8 mouse cellular contexts compared by ENCODE assay signal in the genomic region with DNA sequence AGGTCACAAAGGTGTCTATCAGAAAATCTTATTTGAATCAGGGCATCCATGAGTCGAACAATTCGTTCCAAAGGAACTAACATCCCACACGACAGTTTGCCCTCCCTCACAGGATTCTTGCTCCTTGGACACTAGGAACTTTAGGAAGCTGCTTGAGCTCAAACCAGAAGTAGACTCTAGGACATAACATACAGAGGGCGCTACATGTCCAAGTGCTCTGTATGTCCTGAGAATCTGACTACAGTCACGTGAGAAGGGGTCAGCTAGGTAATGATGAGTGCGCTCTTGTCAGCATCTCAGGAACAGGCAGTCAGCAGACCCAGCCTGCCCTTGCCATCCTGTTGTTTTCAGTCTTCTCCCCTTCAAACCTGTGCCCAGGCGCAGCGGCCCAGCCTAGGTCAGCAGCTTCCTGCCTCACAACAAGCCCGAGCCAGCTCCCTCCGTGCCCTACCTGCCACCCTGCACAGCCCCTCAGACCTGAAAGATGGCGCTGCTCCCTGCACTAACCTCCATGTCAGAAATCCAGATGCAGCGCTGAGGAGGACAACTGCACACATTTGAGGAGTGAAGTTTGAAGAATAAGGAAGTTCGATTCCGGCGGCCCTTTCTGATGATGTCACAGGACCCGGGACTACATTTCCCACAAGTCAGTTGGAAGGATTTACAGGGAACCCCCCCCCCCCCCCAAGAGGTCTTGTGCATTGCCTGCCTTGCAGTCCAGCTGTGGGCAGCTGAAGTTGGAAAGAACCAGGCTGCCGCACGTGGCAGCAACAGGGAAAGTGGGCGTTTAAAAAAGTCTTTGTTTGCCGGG. TPM values are rescaled to one million over a fixed set of nuclear protein-coding genes. Genes with fewer than 3 reads are reported as not detected.
DNase-seq lines count a peak whose midpoint lies in the region; ATAC-seq and TF ChIP-seq lines count a peak whose summit lies in the region.

A gene (minus strand): TSS at position 642 of the 811 bp plus-strand sequence.

- WGBS in forebrain, embryonic 10.5 days: 5% methylated on average over 20 of the region's 20 CpGs
- WGBS in heart, embryonic 15.5 days: 3% methylated on average over 20 of the region's 20 CpGs
- WGBS in liver, embryonic 14.5 days (ENCODE audit: insufficient replicate concordance): 3% methylated on average over 20 of the region's 20 CpGs
- WGBS in neural tube, embryonic 11.5 days: 4% methylated on average over 20 of the region's 20 CpGs
- 3% methylated on average over 20 of the region's 20 CpGs for WGBS in stomach, postnatal 0 days

- peak within 1 kb of the TSS; percentile 86 for H3K27ac ChIP-seq in forebrain, embryonic 10.5 days
- H3K27ac ChIP-seq in heart, embryonic 15.5 days: peak within 1 kb of the TSS; percentile 82
- H3K27ac ChIP-seq in liver, embryonic 14.5 days: no peak within 1 kb of the TSS
- H3K27ac ChIP-seq in neural tube, embryonic 11.5 days (ENCODE audit: low read depth, low read length): no peak within 1 kb of the TSS
- peak within 1 kb of the TSS; percentile 86 for H3K27ac ChIP-seq in stomach, postnatal 0 days (replicated peaks)

- TF ChIP-seq CTCF in liver, embryonic 14.5 days (IDR thresholded peaks at IDR 0.05; ENCODE audit: low read depth): peak; percentile 50
- peak; percentile 74 for TF ChIP-seq CTCF in stomach, postnatal 0 days (IDR thresholded peaks at IDR 0.05; ENCODE audit: low read depth)

- no peak for TF ChIP-seq EP300 in liver, embryonic 14.5 days (IDR thresholded peaks at IDR 0.05; ENCODE audit: low read depth)
- TF ChIP-seq EP300 in stomach, postnatal 0 days (optimal IDR thresholded peaks at IDR 0.05): no peak

- peak within 1 kb of the TSS; percentile 72 for H3K4me2 ChIP-seq in heart, embryonic 15.5 days
- peak within 1 kb of the TSS; percentile 65 for H3K4me2 ChIP-seq in liver, embryonic 14.5 days (ENCODE audit: low read depth)
- H3K4me2 ChIP-seq in neural tube, embryonic 11.5 days (ENCODE audit: low read depth): peak within 1 kb of the TSS; percentile 46
- H3K4me2 ChIP-seq in stomach, postnatal 0 days (replicated peaks; ENCODE audit: low read depth): peak within 1 kb of the TSS; percentile 52

- H3K9ac ChIP-seq in heart, embryonic 15.5 days: peak within 1 kb of the TSS; percentile 80
- peak within 1 kb of the TSS; percentile 64 for H3K9ac ChIP-seq in liver, embryonic 14.5 days (replicated peaks)
- H3K9ac ChIP-seq in neural tube, embryonic 11.5 days (ENCODE audit: low read length): peak within 1 kb of the TSS; percentile 72
- H3K9ac ChIP-seq in stomach, postnatal 0 days (ENCODE audit: low read length): peak within 1 kb of the TSS; percentile 73

- 0 out of 2 replicates have a peak, but pooled peaks cover 2% of the 10 kb centered on the region for H3K36me3 ChIP-seq in forebrain, embryonic 10.5 days (replicated peaks)
- no peaks in the 10 kb centered on the region for H3K36me3 ChIP-seq in heart, embryonic 15.5 days
- H3K36me3 ChIP-seq in liver, embryonic 14.5 days (replicated peaks; ENCODE audit: control insufficient read depth, insufficient read depth, low read depth): no peaks in the 10 kb centered on the region
- H3K36me3 ChIP-seq in neural tube, embryonic 11.5 days (ENCODE audit: control insufficient read depth, insufficient read depth, low read length): no peaks in the 10 kb centered on the region
- H3K36me3 ChIP-seq in stomach, postnatal 0 days (ENCODE audit: control insufficient read depth, insufficient read depth, low read length): no peaks in the 10 kb centered on the region

- H3K27me3 ChIP-seq in forebrain, embryonic 10.5 days (ENCODE audit: poor library complexity, severe bottlenecking): no peaks in the 10 kb centered on the region
- no peaks in the 10 kb centered on the region for H3K27me3 ChIP-seq in heart, embryonic 15.5 days
- no peaks in the 10 kb centered on the region for H3K27me3 ChIP-seq in liver, embryonic 14.5 days (ENCODE audit: control insufficient read depth, insufficient read depth, low read length)
- H3K27me3 ChIP-seq in neural tube, embryonic 11.5 days (ENCODE audit: control insufficient read depth, insufficient read depth, low read length): no peaks in the 10 kb centered on the region
- H3K27me3 ChIP-seq in stomach, postnatal 0 days (ENCODE audit: control insufficient read depth, insufficient read depth, low read length): no peaks in the 10 kb centered on the region

- peak; percentile 93 for ATAC-seq in heart, embryonic 15.5 days (replicated peaks; ENCODE audit: insufficient number of reproducible peaks, insufficient read depth, low FRiP score, low read depth)
- ATAC-seq in liver, embryonic 14.5 days (ENCODE audit: insufficient read depth): peak; percentile 90
- ATAC-seq in neural tube, embryonic 11.5 days (ENCODE audit: insufficient read depth, low FRiP score, low TSS enrichment): peak; percentile 97
- peak; percentile 98 for ATAC-seq in stomach, postnatal 0 days (ENCODE audit: low FRiP score, low TSS enrichment)

- peaks cover 7% of the 10 kb centered on the region for H3K4me1 ChIP-seq in forebrain, embryonic 10.5 days
- H3K4me1 ChIP-seq in heart, embryonic 15.5 days (replicated peaks): peaks cover 6% of the 10 kb centered on the region
- peaks cover 2 to 3% of the 10 kb centered on the region in 2 experiments; a peak in 2 of 4 replicates for H3K4me1 ChIP-seq in liver, embryonic 14.5 days (replicated peaks; ENCODE audit: control insufficient read depth in 2 of 2, insufficient read depth in 2 of 2, low read length in 1 of 2)
- H3K4me1 ChIP-seq in neural tube, embryonic 11.5 days (ENCODE audit: control insufficient read depth, insufficient read depth, low read length): no peaks in the 10 kb centered on the region
- no peaks in the 10 kb centered on the region for H3K4me1 ChIP-seq in stomach, postnatal 0 days (replicated peaks; ENCODE audit: control insufficient read depth, insufficient read depth)

- DNase-seq in CD8-positive naive resting alpha-beta T cell, adult 2 months (ENCODE audit: low read depth in 2 of 2, low spot score in 2 of 2): peak; percentile 79 to 88
- peak; percentile 79 for DNase-seq in c-Kit-positive CD71-negative TER-119-negative erythroid progenitor cells, embryonic 14.5 days (ENCODE audit: low read depth)
- peak; percentile 87 for DNase-seq in forebrain, embryonic 10.5 days (ENCODE audit: extremely low spot score, low spot score)
- DNase-seq in kidney, postnatal 25 days: peak; percentile 95 to 96
- peak; percentile 73 to 76 (median 75) for DNase-seq in liver, embryonic 14.5 days (ENCODE audit: low read depth in 3 of 3, low spot score in 3 of 3)
- DNase-seq in neural tube, embryonic 11.5 days (ENCODE audit: low spot score): peak; percentile 87
- peak; percentile 92 for DNase-seq in stomach, postnatal 0 days (ENCODE audit: low spot score)

- H3K4me3 ChIP-seq in forebrain, embryonic 10.5 days: peak within 1 kb of the TSS; percentile 73
- peak within 1 kb of the TSS; percentile 90 for H3K4me3 ChIP-seq in heart, embryonic 15.5 days
- H3K4me3 ChIP-seq in liver, embryonic 14.5 days (ENCODE audit: insufficient read depth in 1 of 2, low read depth in 2 of 2, low read length in 2 of 2): peak within 1 kb of the TSS; percentile 68 to 91
- peak within 1 kb of the TSS; percentile 65 for H3K4me3 ChIP-seq in neural tube, embryonic 11.5 days (ENCODE audit: low read depth, low read length)
- peak within 1 kb of the TSS; percentile 65 for H3K4me3 ChIP-seq in stomach, postnatal 0 days (ENCODE audit: low read depth, low read length)

- H3K9me3 ChIP-seq in forebrain, embryonic 10.5 days: peaks cover 10% of the 10 kb centered on the region; the same call in 1 of the 2 replicates
- no peaks in the 10 kb centered on the region for H3K9me3 ChIP-seq in heart, embryonic 15.5 days (replicated peaks)
- no peaks in the 10 kb centered on the region for H3K9me3 ChIP-seq in liver, embryonic 14.5 days (ENCODE audit: control insufficient read depth, low read length)
- no peaks in the 10 kb centered on the region for H3K9me3 ChIP-seq in neural tube, embryonic 11.5 days (ENCODE audit: control insufficient read depth, low read length)
- no peaks in the 10 kb centered on the region for H3K9me3 ChIP-seq in stomach, postnatal 0 days (ENCODE audit: control insufficient read depth, low read length)

RNA-seq across cellular contexts. Expression of the gene that starts here (rescaled TPM):
- 3.4 TPM in 2 replicates for polyA plus RNA-seq in forebrain, embryonic 10.5 days (2016; fragmentation: Nextera tagmentation; extraction: Ambion mirVana)
- 2.1 and 2.6 TPM in 2 replicates for polyA plus RNA-seq in heart, embryonic 15.5 days (2015; fragmentation: Nextera tagmentation; extraction: Ambion mirVana)
- polyA plus RNA-seq in liver, embryonic 14.5 days (2012; rRNA removed): 0.43 and 0.80 TPM in 2 replicates
- 1.5 and 1.6 TPM in 2 replicates for polyA plus RNA-seq in liver, embryonic 14.5 days (2014; fragmentation: Nextera tagmentation; extraction: Ambion mirVana)
- polyA plus RNA-seq in neural tube, embryonic 11.5 days (2014; fragmentation: Nextera tagmentation; extraction: Ambion mirVana): 4.4 and 5.3 TPM in 2 replicates
- 1.6 and 1.9 TPM in 2 replicates for polyA plus RNA-seq in stomach, postnatal 0 days (2015; fragmentation: Nextera tagmentation; extraction: Ambion mirVana)

Comparison
In these comparisons a context has a peak if more than half of its experiments do, and no peak if none do; other contexts are left out.
1. H3K27ac ChIP-seq: peak in forebrain, embryonic 10.5 days (single experiment), heart, embryonic 15.5 days (single experiment) and stomach, postnatal 0 days (single experiment); none in liver, embryonic 14.5 days (single experiment) and neural tube, embryonic 11.5 days (single experiment).
2. Peak in every context shown above with its lines, with median percentiles within 50 percentile points of each other: DNase-seq, H3K4me3 ChIP-seq, ATAC-seq, H3K4me2 ChIP-seq and H3K9ac ChIP-seq.